Mouse (Mus musculus) CH12.LX (cell line): ENCODE data around the gene Ank2. TPM values are rescaled to one million over a fixed set of nuclear protein-coding genes. Genes with fewer than 3 reads are reported as not detected.

Experiments
- DNase-seq: peaks from one replicate; pipeline ENCODE4 v3.0.0-alpha.2; 2013; ENCODE audit errors: extremely low read depth
- H3K27ac ChIP-seq: 2 replicates; pipeline ENCODE4 v1.5.1; 2012; ENCODE audit warnings: low read depth, mild to moderate bottlenecking, control low read depth, moderate library complexity; ENCODE audit not compliant: insufficient read depth
- H3K27me3 ChIP-seq: replicated peaks from 2 replicates; pipeline ENCODE3; 2012; ENCODE audit warnings: inconsistent platforms
- H3K36me3 ChIP-seq, 2 experiments: replicated peaks in 1 of 2; 2 replicates each; pipeline versions ENCODE3 to v1.6.1; 2012; ENCODE audit warnings: inconsistent platforms in 1 of 2, low read length in 1 of 2, mild to moderate bottlenecking in 1 of 2, mixed read lengths in 1 of 2, moderate library complexity in 1 of 2; ENCODE audit not compliant: control insufficient read depth in 1 of 2, insufficient read depth in 1 of 2
- H3K4me1 ChIP-seq, 2 experiments: 2 replicates each; pipeline ENCODE4 v1.6.1; 2012; ENCODE audit warnings: inconsistent platforms in 1 of 2, moderate library complexity in 1 of 2; ENCODE audit not compliant: insufficient read depth in 2 of 2, control insufficient read depth in 1 of 2
- H3K4me2 ChIP-seq: 2 replicates; pipeline ENCODE4 v1.6.1; 2012; ENCODE audit warnings: low read depth, mild to moderate bottlenecking, control low read depth; ENCODE audit not compliant: poor library complexity, insufficient read depth, severe bottlenecking
- H3K4me3 ChIP-seq, 3 experiments: fragments of 150-350 bp in 1 of 3; sonication (generic) in 1 of 3; replicated peaks in 1 of 3; 2 replicates each; pipeline versions ENCODE3 to v1.5.1; 2011 to 2012; ENCODE audit warnings: low read depth in 2 of 3, low read length in 2 of 3, mild to moderate bottlenecking in 2 of 3, moderate library complexity in 2 of 3, control low read depth in 1 of 3, improper control_type of control experiment in 1 of 3, inconsistent platforms in 1 of 3, mixed read lengths in 1 of 3; ENCODE audit not compliant: poor library complexity in 1 of 3
- H3K79me2 ChIP-seq: replicated peaks from 2 replicates; pipeline ENCODE4 v1.6.1; 2012; ENCODE audit warnings: mild to moderate bottlenecking, moderate library complexity; ENCODE audit not compliant: control insufficient read depth, poor library complexity, insufficient read depth, severe bottlenecking; ENCODE audit errors: extremely low read depth
- H3K9ac ChIP-seq: 2 replicates; pipeline ENCODE4 v1.6.1; 2012; ENCODE audit warnings: low read depth, mild to moderate bottlenecking, control low read depth, moderate library complexity; ENCODE audit not compliant: insufficient read depth
- H3K9me3 ChIP-seq: replicated peaks from 2 replicates; pipeline ENCODE3; 2012; ENCODE audit warnings: low read length, inconsistent platforms, mixed read lengths
- BHLHE40 ChIP-seq: IDR thresholded peaks from 2 replicates; pipeline ENCODE4 v1.6.1; 2011; ENCODE audit warnings: mild to moderate bottlenecking, low read depth, low read length, improper control_type of control experiment
- CHD2 ChIP-seq: IDR thresholded peaks from 2 replicates; pipeline ENCODE4 v1.6.1; 2011; ENCODE audit warnings: low read length, improper control_type of control experiment
- CTCF ChIP-seq, 2 experiments: IDR thresholded peaks in 1 of 2; conservative IDR thresholded peaks in 1 of 2; 2 replicates each; pipeline ENCODE4 v1.5.1; 2011 to 2012; ENCODE audit warnings: low read depth in 2 of 2, low read length in 2 of 2, improper control_type of control experiment in 1 of 2, inconsistent platforms in 1 of 2, mild to moderate bottlenecking in 1 of 2, moderate library complexity in 1 of 2
- E2F4 ChIP-seq: IDR thresholded peaks from 2 replicates; pipeline ENCODE4 v1.6.1; 2011; ENCODE audit warnings: low read depth, low read length, improper control_type of control experiment; ENCODE audit not compliant: insufficient replicate concordance
- EP300 ChIP-seq: IDR thresholded peaks from 2 replicates; pipeline ENCODE4 v1.6.1; 2011; ENCODE audit warnings: low read length, improper control_type of control experiment
- ETS1 ChIP-seq: conservative IDR thresholded peaks from 2 replicates; pipeline ENCODE4 v1.6.1; 2012; ENCODE audit warnings: low read depth, mild to moderate bottlenecking, inconsistent platforms, low read length, improper control_type of control experiment, moderate library complexity
- GABPA ChIP-seq: IDR thresholded peaks from 2 replicates; pipeline ENCODE4 v1.6.1; 2012; ENCODE audit warnings: low read depth, low read length, improper control_type of control experiment, inconsistent platforms; ENCODE audit not compliant: insufficient replicate concordance
- HCFC1 ChIP-seq: IDR thresholded peaks from 2 replicates; pipeline ENCODE4 v1.6.1; 2012; ENCODE audit warnings: low read depth, mild to moderate bottlenecking, inconsistent platforms, low read length, improper control_type of control experiment
- IRF4 ChIP-seq: IDR thresholded peaks from 2 replicates; pipeline ENCODE4 v1.6.1; 2014; ENCODE audit warnings: low read depth, mild to moderate bottlenecking, inconsistent platforms, low read length, improper control_type of control experiment
- JUN ChIP-seq: IDR thresholded peaks from 2 replicates; pipeline ENCODE4 v1.6.1; 2011; ENCODE audit warnings: low read depth, mild to moderate bottlenecking, low read length, improper control_type of control experiment, moderate library complexity; ENCODE audit not compliant: insufficient read depth
- JUND ChIP-seq: conservative IDR thresholded peaks from 2 replicates; pipeline ENCODE4 v1.6.1; 2011; ENCODE audit warnings: low read depth, low read length, improper control_type of control experiment
- MAX ChIP-seq: IDR thresholded peaks from 2 replicates; pipeline ENCODE4 v1.6.1; 2011; ENCODE audit warnings: low read length, improper control_type of control experiment
- MXI1 ChIP-seq: IDR thresholded peaks from 2 replicates; pipeline ENCODE4 v1.6.1; 2011; ENCODE audit warnings: mild to moderate bottlenecking, low read depth, low read length, improper control_type of control experiment
- MYC ChIP-seq: IDR thresholded peaks from 2 replicates; pipeline ENCODE4 v1.6.1; 2011; ENCODE audit warnings: low read depth, mild to moderate bottlenecking, improper control_type of control experiment, low read length
- NRF1 ChIP-seq: IDR thresholded peaks from 2 replicates; pipeline ENCODE4 v1.6.1; 2014; ENCODE audit warnings: low read depth, mild to moderate bottlenecking, inconsistent platforms, low read length, improper control_type of control experiment, moderate library complexity
- PAX5 ChIP-seq: IDR thresholded peaks from 2 replicates; pipeline ENCODE4 v1.6.1; 2012; ENCODE audit warnings: low read length, inconsistent platforms, mixed read lengths
- POLR2AphosphoS2 ChIP-seq: IDR thresholded peaks from 2 replicates; pipeline ENCODE4 v1.6.1; 2011; ENCODE audit warnings: low read depth, low read length, improper control_type of control experiment
- RAD21 ChIP-seq: IDR thresholded peaks from 2 replicates; pipeline ENCODE4 v1.6.1; 2011; ENCODE audit warnings: low read depth, mild to moderate bottlenecking, low read length, improper control_type of control experiment, moderate library complexity
- RCOR1 ChIP-seq: conservative IDR thresholded peaks from 2 replicates; pipeline ENCODE4 v1.6.1; 2012; ENCODE audit warnings: low read depth, mild to moderate bottlenecking, inconsistent platforms, low read length, improper control_type of control experiment
- SIN3A ChIP-seq: IDR thresholded peaks from 2 replicates; pipeline ENCODE4 v1.6.1; 2012; ENCODE audit warnings: low read length, improper control_type of control experiment, inconsistent platforms
- SMC3 ChIP-seq: IDR thresholded peaks from 2 replicates; pipeline ENCODE4 v1.6.1; 2011; ENCODE audit warnings: low read depth, low read length, improper control_type of control experiment
- TBP ChIP-seq: conservative IDR thresholded peaks from 2 replicates; pipeline ENCODE4 v1.6.1; 2011; ENCODE audit warnings: low read depth, low read length, improper control_type of control experiment
- TCF12 ChIP-seq: IDR thresholded peaks from 2 replicates; pipeline ENCODE4 v1.6.1; 2014; ENCODE audit warnings: low read depth, mild to moderate bottlenecking, inconsistent platforms, low read length, improper control_type of control experiment
- UBTF ChIP-seq: IDR thresholded peaks from 2 replicates; pipeline ENCODE4 v1.6.1; 2012; ENCODE audit warnings: low read depth, mild to moderate bottlenecking, inconsistent platforms, low read length, improper control_type of control experiment, moderate library complexity
- USF1 ChIP-seq: IDR thresholded peaks from 2 replicates; pipeline ENCODE4 v1.6.1; 2014; ENCODE audit warnings: low read depth, mild to moderate bottlenecking, inconsistent platforms, low read length, improper control_type of control experiment
- USF2 ChIP-seq: conservative IDR thresholded peaks from 2 replicates; pipeline ENCODE4 v1.6.1; 2011; ENCODE audit warnings: low read depth, low read length, improper control_type of control experiment
- ZC3H11A ChIP-seq: IDR thresholded peaks from 2 replicates; pipeline ENCODE4 v1.6.1; 2012; ENCODE audit warnings: low read depth, mild to moderate bottlenecking, inconsistent platforms, low read length, improper control_type of control experiment
- ZKSCAN1 ChIP-seq: IDR thresholded peaks from 2 replicates; pipeline ENCODE4 v1.6.1; 2012; ENCODE audit warnings: low read depth, inconsistent platforms, low read length, improper control_type of control experiment, borderline replicate concordance
- ZMIZ1 ChIP-seq: IDR thresholded peaks from 2 replicates; pipeline ENCODE4 v1.6.1; 2012; ENCODE audit warnings: low read depth, mild to moderate bottlenecking, inconsistent platforms, low read length, improper control_type of control experiment
- ZNF384 ChIP-seq: IDR thresholded peaks from 2 replicates; pipeline ENCODE4 v1.6.1; 2012; ENCODE audit warnings: low read depth, low read length, improper control_type of control experiment, inconsistent platforms
- dilution Hi-C: fragments of 300-500 bp; cut with MboI; formaldehyde crosslinking; loops from 2 replicates; pipeline ENCODE4 v1.14.3; 2020; ENCODE audit warnings: low sequenced_read_pairs; ENCODE audit not compliant: extremely low pct_unique_long_range_greater_than_20kb, extremely low pct_ligation_motif_present
- in situ Hi-C: fragments of 300-500 bp; cut with MboI; formaldehyde crosslinking; loops from 3 replicates; pipeline ENCODE4 v1.14.3; 2019; ENCODE audit warnings: low sequenced_read_pairs, low pct_ligation_motif_present, low pct_unique_long_range_greater_than_20kb, mixed read lengths
- polyA plus RNA-seq: library from polyadenylated mRNA; unstranded; fragments of >175 nt; gene quantifications from 2 replicates; pipeline ENCODE4 v1.2.1, GENCODE M21; 2012; ENCODE audit warnings: low read depth; ENCODE audit not compliant: insufficient read length
- total RNA-seq, 2 experiments: library from RNA; depleted of rRNA; stranded (reverse); fragments of 300-350 nt in 1 of 2; fragments of >200 nt in 1 of 2; gene quantifications; 2 replicates each; pipeline ENCODE4 v1.2.3; 2012 to 2014

Gene Ank2
- total and polyA plus RNA-seq, 3 experiments: 3.9 to 20.9 (median 12.2) TPM

- Histone ChIP-seq H3K27me3 (no peaks in the 10 kb centered on the region), H3K9me3 (no peaks in the 10 kb centered on the region), H3K36me3 (peaks cover 20 to 52% of the 10 kb centered on the region in 2 experiments), H3K4me2 (no peak overlapping the region), H3K79me2 (no peaks in the 10 kb centered on the region), H3K27ac (no peak overlapping the region), H3K4me1 (no peaks in the 10 kb centered on the region), H3K4me3 (no peak overlapping the region), H3K9ac (no peak overlapping the region)
- no peak for DNase-seq
- TF ChIP-seq RCOR1 (no peak), JUND (no peak), RAD21 (no peak), SIN3A (no peak), SMC3 (no peak), CTCF (conservative IDR thresholded peaks at IDR 0.05 in 1 of 2, IDR thresholded peaks at IDR 0.05 in 1 of 2; ENCODE audit: low read depth in 2 of 2, low read length in 2 of 2) (no peak), MAX (no peak), HCFC1 (no peak), NRF1 (no peak), USF2 (no peak), IRF4 (no peak), ZKSCAN1 (no peak), TCF12 (no peak), ZNF384 (no peak), MYC (no peak), UBTF (no peak), USF1 (no peak)
- in situ Hi-C loops (loop anchor here (25.0 kb wide), 1 partner anchor 207 kb away; no protein-coding TSS in a partner anchor), dilution Hi-C loops (no loop called here)
These were observed 45.5 kb upstream of the Ank2 start for GRCm38 (mm10) chr3:127544610-127545121.

- dilution Hi-C loops: no loop called here
- no peaks in the 10 kb centered on the region for H3K79me2 ChIP-seq
- DNase-seq: no peak
- H3K9me3 ChIP-seq: no peaks in the 10 kb centered on the region
- H3K4me2 ChIP-seq: no peak overlapping the region
- H3K27me3 ChIP-seq: no peaks in the 10 kb centered on the region
- no peak overlapping the region for H3K9ac ChIP-seq
- in situ Hi-C loops: loop anchor here (25.0 kb wide), 1 partner anchor 207 kb away; no protein-coding TSS in a partner anchor
- TF ChIP-seq CHD2 (no peak), RCOR1 (no peak), BHLHE40 (no peak), UBTF (no peak), JUN (no peak), E2F4 (no peak), SIN3A (no peak), ZMIZ1 (no peak), SMC3 (no peak), USF2 (no peak), JUND (no peak), POLR2AphosphoS2 (no peak), TBP (no peak), USF1 (no peak), MXI1 (no peak), EP300 (no peak), ETS1 (no peak), GABPA (no peak), PAX5 (no peak), ZC3H11A (no peak)
- no peaks in the 10 kb centered on the region for H3K4me1 ChIP-seq
- peaks cover 20 to 56% of the 10 kb centered on the region in 2 experiments for H3K36me3 ChIP-seq
- no peak overlapping the region for H3K27ac ChIP-seq
- no peak overlapping the region for H3K4me3 ChIP-seq
These were observed 44.8 kb upstream of the Ank2 start for GRCm38 (mm10) chr3:127543976-127544375.
